Mouse (Mus musculus) adipose tissue, adult 10 weeks (tissue): ENCODE data around the gene Cmklr1. TPM values are rescaled to one million over a fixed set of nuclear protein-coding genes. Genes with fewer than 3 reads are reported as not detected.

Experiments used
- polyA plus RNA-seq: library from polyadenylated mRNA; stranded (reverse); fragments of 350-450 nt; fragmentation: Illumina TruSeq; extraction: RNeasy Lipid Tissue Mini Kit (QIAGEN cat#74804); gene quantifications from one replicate; pipeline ENCODE4 v1.2.3, GENCODE M21; 2014; ENCODE audit warnings: low read depth, low replicate concordance

Gene Cmklr1
- polyA plus RNA-seq, result 45.6 TPM

DNA sequence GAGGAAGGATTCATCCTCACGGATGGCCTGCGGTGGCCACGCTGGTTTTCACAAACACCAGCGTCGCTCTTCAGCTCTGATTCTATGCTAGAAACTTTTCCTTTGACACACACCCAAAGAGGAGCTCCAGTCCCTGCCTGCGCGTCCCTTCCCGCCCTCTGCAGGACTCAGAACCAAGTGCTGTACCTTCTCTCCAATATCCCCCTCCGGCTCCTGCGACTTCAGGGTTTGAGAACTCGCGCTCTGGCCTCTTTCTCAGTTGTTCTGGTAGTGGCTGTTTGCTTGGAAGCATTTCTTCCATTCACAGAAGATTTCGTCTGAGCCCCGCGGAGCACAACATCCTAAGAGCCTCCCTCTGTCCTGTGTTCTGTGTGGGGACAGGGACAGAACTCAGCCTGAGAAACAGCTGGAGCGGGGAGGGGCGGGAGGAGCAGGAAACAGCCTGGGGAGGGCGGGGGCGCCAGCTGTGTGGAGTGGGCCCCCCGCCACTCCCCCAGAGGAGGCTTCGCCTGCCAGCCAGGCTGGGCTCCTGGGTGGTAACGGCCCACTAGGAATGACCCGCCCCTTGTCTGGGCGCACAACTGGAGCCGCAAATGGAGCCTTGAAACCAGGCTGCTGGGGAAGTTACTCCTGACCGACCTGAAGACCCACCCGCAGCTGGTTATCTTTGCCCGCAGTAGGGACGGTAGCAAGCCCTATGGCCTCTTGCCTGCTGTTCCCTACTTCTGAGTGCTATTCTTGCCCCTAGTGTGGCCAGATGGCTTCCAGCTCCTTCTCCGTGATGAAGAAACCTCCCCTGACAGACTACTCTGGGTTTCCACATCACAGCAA, at the start of gene Cmklr1:
TSS of gene Cmklr1 (minus strand) at position 392 of the 831 bp plus-strand sequence.

Other genes with a start within 250 kb of the Cmklr1 start
- 4.0 TPM for gene Wscd2, start 160.1 kb downstream of the Cmklr1 start, polyA plus RNA-seq
- gene 1700069L16Rik, start 74.3 kb upstream of the Cmklr1 start, polyA plus RNA-seq, result not detected
- gene Ficd, start 85.4 kb upstream of the Cmklr1 start, polyA plus RNA-seq, result 13.8 TPM
- gene Sart3, start 122.1 kb upstream of the Cmklr1 start, polyA plus RNA-seq, result 19.0 TPM
- gene Iscu, start 122.3 kb upstream of the Cmklr1 start, polyA plus RNA-seq, result 145 TPM
- 17.5 TPM for gene Tmem119, start 150.1 kb upstream of the Cmklr1 start, polyA plus RNA-seq
- gene Selplg, start 182.2 kb upstream of the Cmklr1 start, polyA plus RNA-seq, result 15.1 TPM